Mouse (Mus musculus) ES-E14 (cell line): ENCODE measurements around the gene Slc38a3.

Experiments
- CHD2 ChIP-seq: IDR thresholded peaks from 2 replicates; pipeline ENCODE4 v1.6.1; 2014; ENCODE audit warnings: mild to moderate bottlenecking, low read depth, low read length, inconsistent platforms
- HCFC1 ChIP-seq: IDR thresholded peaks from 2 replicates; pipeline ENCODE4 v1.6.1; 2012; ENCODE audit warnings: low read length, inconsistent platforms, borderline replicate concordance; ENCODE audit not compliant: insufficient read depth
- ZC3H11A ChIP-seq: IDR thresholded peaks from 2 replicates; pipeline ENCODE4 v1.6.1; 2012; ENCODE audit warnings: low read depth, mild to moderate bottlenecking, inconsistent platforms, low read length, borderline replicate concordance

- TF ChIP-seq CHD2 (no peak), ZC3H11A (no peak), HCFC1 (no peak)
Measured at GRCm38 (mm10) chr9:107645153-107645510, 24.2 kb downstream of the Slc38a3 start.
